Mouse (Mus musculus) frontal cortex, postnatal 36 days (tissue): ENCODE results near the gene Tacc3.

Experiments used
- DNase-seq, 2 experiments: peaks; one replicate each; pipeline ENCODE4 v3.0.0; 2022; ENCODE audit warnings: low spot score in 2 of 2

Tacc3 gene

GRCm38 (mm10) chr5:33722266-33723018 lies 64.5 kb downstream of the Tacc3 start:
- no peak for DNase-seq

GRCm38 (mm10) chr5:33723019-33723640 lies 65.2 kb downstream of the Tacc3 start:
- no peak for DNase-seq

- no peak for DNase-seq
These were observed 65.9 kb downstream of the Tacc3 start for GRCm38 (mm10) chr5:33723641-33724465.

GRCm38 (mm10) chr5:33726081-33726647 lies 68.2 kb downstream of the Tacc3 start:
- DNase-seq, result peak in 1 of 2 experiments; percentile 47

- no peak for DNase-seq
These were observed 69.0 kb downstream of the Tacc3 start for GRCm38 (mm10) chr5:33726891-33727290.
